Mouse (Mus musculus): ENCODE results near the gene Mroh7.

Mroh7 gene

GRCm38 (mm10) chr4:106693841-106694430 is 36.8 kb downstream of the Mroh7 start:
- DNase-seq, result no peak

DNA sequence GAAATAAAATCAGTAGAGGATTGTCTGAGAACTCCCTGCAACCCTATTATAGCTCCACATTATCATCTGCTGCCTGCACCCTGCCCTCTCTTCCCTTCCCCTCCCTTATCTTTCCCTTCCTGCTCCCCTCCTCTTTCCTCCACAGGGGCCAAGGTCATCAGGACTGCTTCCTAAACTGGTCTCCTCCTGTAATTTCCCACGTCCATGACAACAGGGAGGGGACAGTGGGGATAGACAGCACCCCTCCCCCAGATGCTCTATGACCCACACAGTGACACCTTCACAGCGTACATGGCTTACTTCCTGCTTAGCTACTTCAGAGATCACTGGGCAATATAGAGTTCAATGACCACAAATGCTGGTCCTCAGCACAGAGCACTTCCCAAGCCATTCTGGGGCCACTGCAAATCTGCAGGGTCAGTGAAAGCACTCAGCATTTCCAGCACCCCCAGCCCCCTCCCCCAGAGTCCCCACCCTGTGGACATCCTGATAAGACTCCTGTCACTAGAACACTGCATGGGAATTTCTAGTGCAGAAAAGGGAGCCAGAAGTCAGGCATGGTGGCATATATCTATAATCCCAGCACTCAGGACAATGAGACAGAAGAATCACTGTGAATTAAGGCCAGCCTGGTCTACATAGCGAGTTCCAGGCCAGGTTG is 42.0 kb downstream of the Mroh7 start:
- no peak for DNase-seq

- no peak for DNase-seq
These were observed 49.8 kb downstream of the Mroh7 start for GRCm38 (mm10) chr4:106680955-106681354.

- no peak for DNase-seq
These were observed 51.6 kb downstream of the Mroh7 start for GRCm38 (mm10) chr4:106679152-106679551.

- DNase-seq, result peak; percentile 84 to 90
These were observed 52.1 kb downstream of the Mroh7 start, which contains the start of gene Ttc4 for GRCm38 (mm10) chr4:106678442-106679118. TSS of gene Ttc4 (minus strand) at chr4:106678944.

- DNase-seq, result peak; percentile 39 to 48
These were observed 54.0 kb downstream of the Mroh7 start for GRCm38 (mm10) chr4:106676749-106677148.

DNA sequence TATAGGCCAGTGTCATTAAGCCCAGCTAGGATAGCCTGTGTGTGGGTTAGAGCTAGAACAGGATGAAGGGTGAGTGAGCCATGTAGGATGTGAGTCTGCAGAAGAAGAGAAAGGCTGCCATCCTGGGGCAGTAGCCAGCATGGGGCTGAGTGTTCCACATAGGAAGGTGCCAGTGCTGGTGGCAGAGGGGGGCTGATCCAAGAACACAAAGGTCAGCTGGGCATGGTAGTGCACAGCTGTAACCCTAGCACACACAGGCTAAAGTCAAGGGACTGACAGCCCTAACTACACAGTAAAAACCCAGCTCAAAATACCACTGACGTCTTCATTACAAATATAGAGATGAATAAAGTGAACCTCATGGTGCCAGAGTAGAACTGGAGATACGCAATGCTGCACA is 64.2 kb downstream of the Mroh7 start:
- no peak for DNase-seq

GRCm38 (mm10) chr4:106665673-106666072 is 65.1 kb downstream of the Mroh7 start:
- DNase-seq, result no peak

DNA sequence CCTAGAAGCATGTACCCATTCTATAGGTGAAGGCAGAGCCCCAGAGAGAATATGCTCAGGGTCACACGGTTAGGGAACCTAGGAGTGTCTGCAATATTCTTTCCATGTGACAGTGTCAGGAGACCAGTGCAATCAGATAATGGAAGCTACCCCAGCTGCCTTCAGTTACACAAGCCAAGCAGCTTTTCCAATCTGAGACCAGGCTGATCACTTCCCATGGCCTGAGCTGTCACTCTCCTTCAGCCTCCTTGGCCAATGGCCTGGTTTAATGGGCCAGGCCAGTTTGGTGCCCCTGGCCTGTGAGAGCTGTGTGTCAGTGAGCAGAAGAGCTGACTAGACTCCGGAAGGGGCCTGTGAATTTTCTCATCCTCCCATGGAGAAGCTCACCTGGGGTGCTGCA is 65.5 kb downstream of the Mroh7 start:
- DNase-seq, result no peak

- DNase-seq, result peak; percentile 62 to 76
These were observed 66.0 kb downstream of the Mroh7 start for GRCm38 (mm10) chr4:106664697-106665096.

GRCm38 (mm10) chr4:106663956-106664470 is 66.7 kb downstream of the Mroh7 start:
- no peak for DNase-seq

DNA sequence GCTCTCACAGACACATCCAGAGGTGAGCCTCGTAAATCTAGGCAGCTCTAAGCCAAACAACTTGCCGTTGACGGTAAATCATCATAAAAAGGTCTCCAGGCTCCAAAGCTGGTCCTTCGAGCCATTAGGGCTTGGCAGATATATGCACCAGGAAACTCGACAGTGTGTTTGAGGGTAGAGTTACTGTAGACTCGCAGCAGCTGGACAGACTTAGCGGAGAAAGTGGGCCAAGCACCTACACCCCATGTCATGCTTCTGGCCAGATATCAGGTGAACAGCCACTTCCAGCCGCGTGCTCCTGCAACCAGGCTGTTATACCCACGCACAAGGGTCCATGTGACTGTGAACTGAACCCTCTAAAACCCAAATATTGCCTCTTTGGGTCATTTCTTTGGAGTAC is 75.0 kb downstream of the Mroh7 start:
- DNase-seq, result no peak

- DNase-seq, result no peak
These were observed 77.7 kb downstream of the Mroh7 start for GRCm38 (mm10) chr4:106653051-106653450.

- DNase-seq, result no peak
These were observed 78.2 kb downstream of the Mroh7 start for GRCm38 (mm10) chr4:106652546-106652945.

DNA sequence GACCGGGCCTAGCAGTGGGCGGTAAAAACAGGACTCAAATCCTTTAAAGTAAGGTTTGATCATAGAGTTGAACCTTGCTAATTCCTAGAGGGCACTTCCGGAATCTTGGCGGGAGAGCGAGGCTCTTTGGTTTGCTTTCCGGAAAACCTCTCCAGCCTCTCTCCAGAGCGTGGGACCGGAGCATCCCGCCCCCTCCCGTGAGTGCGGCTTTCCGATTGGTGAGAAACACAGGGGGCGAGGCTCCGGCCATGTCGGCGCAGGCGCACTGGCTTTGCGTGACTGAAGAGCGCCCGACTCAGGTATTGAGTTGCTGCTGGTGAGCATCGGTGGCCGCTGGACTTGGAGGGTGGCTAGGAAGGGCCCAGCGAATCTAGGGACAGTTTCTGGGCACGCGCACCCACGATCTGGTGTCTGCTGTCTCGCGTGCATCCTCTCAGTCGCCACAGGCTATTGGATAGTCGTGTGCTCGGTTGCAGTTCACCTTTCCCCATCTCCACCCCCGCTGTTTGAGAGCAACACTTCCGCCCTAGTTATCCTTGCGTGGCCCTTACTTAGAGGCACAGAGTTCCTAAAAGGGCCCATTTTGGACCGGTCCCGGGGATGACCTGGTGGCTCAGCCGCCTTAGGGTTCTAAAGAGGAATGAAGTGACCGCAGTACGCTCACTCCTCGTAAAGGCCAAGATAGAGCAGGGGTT is 79.7 kb downstream of the Mroh7 start, which contains the start of gene Pars2:
Pars2 (plus strand) TSS at position 237 of the 695 bp plus-strand sequence.
- peak; percentile 97 to 98 for DNase-seq

GRCm38 (mm10) chr4:106647137-106647536 is 83.6 kb downstream of the Mroh7 start:
- peak in 1 of 2 experiments; percentile 37 for DNase-seq

DNA sequence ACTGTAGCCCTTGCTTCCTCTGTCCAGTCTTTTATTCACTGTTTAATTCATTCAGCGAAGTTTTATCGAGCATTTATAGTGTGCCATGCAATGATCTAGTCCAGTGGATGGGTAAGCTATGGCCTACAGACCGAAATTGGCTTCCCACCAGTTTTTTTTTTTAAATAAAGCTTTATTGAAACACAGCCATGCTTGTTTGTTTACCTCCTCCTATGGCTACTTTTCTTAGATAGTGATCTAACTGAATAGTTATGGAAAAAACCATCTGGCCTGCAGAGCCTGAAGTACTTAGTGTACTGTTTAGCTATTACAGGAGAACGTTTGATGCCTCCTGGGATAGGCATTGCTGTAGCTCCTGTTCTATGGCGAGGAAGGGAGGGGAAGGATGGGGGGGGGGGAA is 84.9 kb downstream of the Mroh7 start:
- no peak for DNase-seq

GRCm38 (mm10) chr4:106644218-106644610 is 86.5 kb downstream of the Mroh7 start:
- DNase-seq, result no peak

GRCm38 (mm10) chr4:106643483-106644217 is 87.1 kb downstream of the Mroh7 start:
- DNase-seq, result peak in 1 of 2 experiments; percentile 22

DNA sequence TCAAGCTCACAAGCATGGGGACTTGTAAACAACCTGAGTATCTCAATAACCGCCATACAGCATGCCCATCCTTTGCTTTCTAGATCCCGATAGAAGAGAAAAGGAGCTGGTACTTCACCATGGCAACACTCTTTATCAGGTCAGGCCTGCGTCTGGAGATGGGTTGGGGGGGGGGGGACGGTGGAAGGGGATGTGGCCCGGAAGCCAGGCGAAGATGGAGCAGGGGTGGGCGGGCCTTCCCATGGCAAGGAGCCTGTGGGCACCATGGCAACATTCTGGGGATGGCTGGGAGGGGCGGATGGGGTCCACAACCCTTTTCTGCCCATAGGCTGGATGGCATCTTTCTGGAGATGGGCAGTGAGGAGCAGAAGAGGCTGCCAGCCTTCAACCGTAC is 96.6 kb downstream of the Mroh7 start:
- no peak for DNase-seq

- DNase-seq, result no peak
These were observed 97.2 kb downstream of the Mroh7 start for GRCm38 (mm10) chr4:106633281-106634085.

- DNase-seq, result no peak
These were observed 98.4 kb downstream of the Mroh7 start for GRCm38 (mm10) chr4:106632313-106632712.
